Mouse (Mus musculus) spleen, adult 18-20 months (tissue): Measurements from ENCODE around the gene Elf3.
"Not testable (repeated sequence)": the region's sequence is repeated elsewhere in the genome, so short reads cannot be mapped to it uniquely, and the experiment has no call there.

Source experiments
- DNase-seq, 2 experiments: peaks; one replicate each; pipeline ENCODE4 v3.0.0; 2022; ENCODE audit warnings: mixed read lengths in 2 of 2

Elf3 gene

GRCm38 (mm10) chr1:135234771-135235170 is 23.6 kb downstream of the Elf3 start:
- DNase-seq: no peak

- no peak for DNase-seq
Measured at GRCm38 (mm10) chr1:135233961-135234360, 24.4 kb downstream of the Elf3 start.

GRCm38 (mm10) chr1:135231878-135232277 is 26.5 kb downstream of the Elf3 start:
- DNase-seq: not testable (repeated sequence)

GRCm38 (mm10) chr1:135227339-135227950 is 30.9 kb downstream of the Elf3 start:
- no peak for DNase-seq

GRCm38 (mm10) chr1:135224981-135225604 is 33.3 kb downstream of the Elf3 start:
- no peak for DNase-seq

- DNase-seq: no peak
Measured at GRCm38 (mm10) chr1:135224147-135224546, 34.2 kb downstream of the Elf3 start.

GRCm38 (mm10) chr1:135217607-135218233 is 40.6 kb downstream of the Elf3 start:
- no peak for DNase-seq

- no peak for DNase-seq
Measured at GRCm38 (mm10) chr1:135213772-135214640, 44.4 kb downstream of the Elf3 start.

GRCm38 (mm10) chr1:135210421-135210820 is 47.9 kb downstream of the Elf3 start:
- DNase-seq: no peak

GRCm38 (mm10) chr1:135208716-135209115 is 49.7 kb downstream of the Elf3 start:
- DNase-seq: no peak

GRCm38 (mm10) chr1:135206586-135207339 is 51.6 kb downstream of the Elf3 start:
- no peak for DNase-seq

GRCm38 (mm10) chr1:135205257-135205656 is 53.1 kb downstream of the Elf3 start:
- no peak for DNase-seq

GRCm38 (mm10) chr1:135204196-135205126 is 53.9 kb downstream of the Elf3 start:
- no peak for DNase-seq
